Mouse (Mus musculus): ENCODE data around the gene Slc9a8. TPM values are rescaled to one million over a fixed set of nuclear protein-coding genes. Genes with fewer than 3 reads are reported as not detected.

The Slc9a8 gene
- polyA plus RNA-seq, 1 experiment, result 75.4 TPM

DNA sequence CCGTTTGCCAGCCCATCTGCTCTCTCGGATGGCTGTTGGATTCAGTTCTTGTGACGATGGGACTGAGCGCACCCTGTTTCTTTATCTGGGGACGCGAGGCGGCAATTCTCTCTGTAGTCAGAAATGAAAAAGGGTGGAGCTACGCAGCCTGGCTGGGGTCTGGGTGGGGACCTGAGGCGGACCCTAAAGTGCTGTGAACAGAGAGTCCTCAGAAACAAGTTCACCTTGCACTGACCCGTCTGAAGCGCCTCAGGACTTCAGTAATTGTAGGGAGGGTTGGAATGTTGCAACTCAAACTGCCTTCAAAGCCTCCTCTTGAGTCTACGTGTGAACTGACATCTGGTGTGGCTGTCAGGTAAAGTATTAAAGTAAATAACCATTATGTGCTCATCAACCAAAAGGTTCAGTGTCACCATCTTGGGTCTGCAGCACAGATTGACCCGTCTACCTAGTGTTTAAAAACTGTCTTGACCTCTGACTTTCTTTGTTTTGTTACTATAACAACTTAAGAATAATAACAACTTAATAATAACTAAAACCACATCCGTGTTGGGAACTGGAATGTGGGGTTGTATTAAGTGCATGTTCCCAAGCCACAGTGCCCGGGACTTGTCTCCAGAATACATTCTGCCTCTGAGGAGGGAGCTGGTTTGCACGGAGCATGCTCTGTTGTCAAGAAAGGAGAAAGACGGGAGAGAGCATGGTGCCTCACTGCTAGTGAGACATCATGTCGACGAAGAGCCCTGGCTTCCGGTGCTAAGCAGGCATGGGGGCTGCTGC, 16.2 kb upstream of the Slc9a8 start:
- 90% methylated on average over 20 of the region's 20 CpGs for WGBS
- no peak for TF ChIP-seq CTCF (IDR thresholded peaks at IDR 0.05; ENCODE audit: borderline replicate concordance, control insufficient read depth, extremely low read depth, insufficient read depth, low read length, poor library complexity)
- no peak for TF ChIP-seq POLR2A (IDR thresholded peaks at IDR 0.05; ENCODE audit: control insufficient read depth, extremely low read depth, insufficient read depth, low read length, poor library complexity)
- H3K27ac ChIP-seq (ENCODE audit: control insufficient read depth, insufficient read depth, low read length), result no peak overlapping the region
- H3K4me3 ChIP-seq (ENCODE audit: control insufficient read depth, insufficient read depth, low read length), result no peak overlapping the region
- H3K4me1 ChIP-seq (replicated peaks; ENCODE audit: control insufficient read depth, insufficient read depth, low read length), result no peaks in the 10 kb centered on the region
- no peak for DNase-seq
- no peaks in the 10 kb centered on the region for H3K27me3 ChIP-seq (ENCODE audit: control insufficient read depth, insufficient read depth, low read length)
- no peaks in the 10 kb centered on the region for H3K36me3 ChIP-seq (ENCODE audit: control insufficient read depth, insufficient read depth, low read length)

GRCm38 (mm10) chr2:167407296-167407929, 14.1 kb upstream of the Slc9a8 start:
- Histone ChIP-seq H3K36me3 (ENCODE audit: control insufficient read depth, insufficient read depth, low read length) (no peaks in the 10 kb centered on the region), H3K4me3 (ENCODE audit: control insufficient read depth, insufficient read depth, low read length) (no peak overlapping the region), H3K27ac (ENCODE audit: control insufficient read depth, insufficient read depth, low read length) (no peak overlapping the region), H3K27me3 (ENCODE audit: control insufficient read depth, insufficient read depth, low read length) (no peaks in the 10 kb centered on the region), H3K4me1 (replicated peaks; ENCODE audit: control insufficient read depth, insufficient read depth, low read length) (no peaks in the 10 kb centered on the region)
- no peak for DNase-seq
- TF ChIP-seq CTCF (IDR thresholded peaks at IDR 0.05; ENCODE audit: borderline replicate concordance, control insufficient read depth, extremely low read depth, insufficient read depth, low read length, poor library complexity), result no peak
- no peak for TF ChIP-seq POLR2A (IDR thresholded peaks at IDR 0.05; ENCODE audit: control insufficient read depth, extremely low read depth, insufficient read depth, low read length, poor library complexity)
- 93% methylated on average over 16 of the region's 16 CpGs for WGBS

DNA sequence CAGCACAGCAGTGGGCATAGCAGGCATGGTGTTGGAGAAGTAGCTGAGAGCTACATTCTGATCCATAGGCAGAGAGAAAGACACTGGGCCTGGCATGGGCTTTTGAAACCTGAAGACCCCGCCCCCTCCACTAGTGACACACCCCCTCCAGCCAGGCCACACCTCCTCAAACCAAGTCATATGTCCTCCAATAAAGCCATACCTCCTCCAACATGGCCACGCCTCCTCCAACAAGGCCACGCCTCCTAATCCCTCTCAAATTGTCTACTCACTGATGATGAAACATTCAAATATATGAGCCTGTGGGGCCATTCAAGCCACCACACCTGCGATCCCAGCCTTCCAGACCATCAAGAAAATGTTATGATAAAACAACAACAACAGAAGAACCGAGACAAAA, 7.1 kb upstream of the Slc9a8 start:
- H3K4me3 ChIP-seq (ENCODE audit: control insufficient read depth, insufficient read depth, low read length), result no peak overlapping the region
- WGBS, result 98% methylated on average over 5 of the region's 5 CpGs
- no peak for DNase-seq
- TF ChIP-seq CTCF (IDR thresholded peaks at IDR 0.05; ENCODE audit: borderline replicate concordance, control insufficient read depth, extremely low read depth, insufficient read depth, low read length, poor library complexity) (no peak), POLR2A (IDR thresholded peaks at IDR 0.05; ENCODE audit: control insufficient read depth, extremely low read depth, insufficient read depth, low read length, poor library complexity) (no peak)
- no peaks in the 10 kb centered on the region for H3K4me1 ChIP-seq (replicated peaks; ENCODE audit: control insufficient read depth, insufficient read depth, low read length)
- no peaks in the 10 kb centered on the region for H3K36me3 ChIP-seq (ENCODE audit: control insufficient read depth, insufficient read depth, low read length)
- no peak overlapping the region for H3K27ac ChIP-seq (ENCODE audit: control insufficient read depth, insufficient read depth, low read length)
- no peaks in the 10 kb centered on the region for H3K27me3 ChIP-seq (ENCODE audit: control insufficient read depth, insufficient read depth, low read length)

GRCm38 (mm10) chr2:167415970-167416563, 5.4 kb upstream of the Slc9a8 start:
- Histone ChIP-seq H3K27ac (ENCODE audit: control insufficient read depth, insufficient read depth, low read length) (no peak overlapping the region), H3K27me3 (ENCODE audit: control insufficient read depth, insufficient read depth, low read length) (no peaks in the 10 kb centered on the region), H3K36me3 (ENCODE audit: control insufficient read depth, insufficient read depth, low read length) (no peaks in the 10 kb centered on the region), H3K4me3 (ENCODE audit: control insufficient read depth, insufficient read depth, low read length) (no peak overlapping the region), H3K4me1 (replicated peaks; ENCODE audit: control insufficient read depth, insufficient read depth, low read length) (peaks cover 5% of the 10 kb centered on the region)
- WGBS, result 92% methylated on average over 9 of the region's 9 CpGs
- TF ChIP-seq CTCF (IDR thresholded peaks at IDR 0.05; ENCODE audit: borderline replicate concordance, control insufficient read depth, extremely low read depth, insufficient read depth, low read length, poor library complexity) (no peak), POLR2A (IDR thresholded peaks at IDR 0.05; ENCODE audit: control insufficient read depth, extremely low read depth, insufficient read depth, low read length, poor library complexity) (no peak)
- DNase-seq, result no peak

DNA sequence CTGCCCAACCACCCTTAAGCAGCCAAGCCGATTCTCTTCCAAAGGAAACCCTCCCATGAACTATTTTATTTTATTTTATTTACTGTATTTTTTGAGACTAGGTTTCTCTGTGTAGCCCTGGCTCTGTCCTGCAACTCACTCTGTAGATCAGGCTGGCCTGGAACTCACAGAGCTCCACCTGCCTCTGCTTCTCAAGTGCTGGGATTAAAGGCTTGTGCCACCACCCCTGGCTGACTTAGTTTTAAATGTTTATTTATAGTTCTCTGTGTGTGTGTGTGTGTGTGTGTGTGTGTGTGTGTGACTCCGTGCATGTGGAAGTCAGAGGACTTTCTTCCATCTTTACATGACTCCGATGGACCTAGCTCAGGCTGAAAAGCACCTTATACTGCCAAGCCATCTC, 4.5 kb upstream of the Slc9a8 start:
- 94% methylated on average over 3 of the region's 3 CpGs for WGBS

DNA sequence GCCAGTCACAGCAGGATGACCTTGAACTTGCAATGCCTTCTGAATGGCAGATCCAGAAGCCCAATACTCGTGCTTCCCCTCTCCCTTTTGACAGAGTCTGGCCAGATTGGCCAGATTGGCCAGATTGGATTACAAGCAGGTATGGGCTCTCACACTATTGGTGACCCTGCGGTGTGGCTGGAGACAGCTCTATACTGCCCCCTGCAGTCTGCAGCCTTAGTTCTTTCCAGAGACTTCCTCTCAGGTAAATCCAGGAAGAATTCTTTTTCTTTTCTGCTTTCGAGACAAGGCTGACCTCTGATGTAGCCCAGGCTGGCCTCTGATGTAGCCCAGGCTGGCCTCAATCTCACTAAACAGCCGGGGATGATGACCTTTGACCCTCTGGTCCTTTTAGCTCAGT, 3.8 kb upstream of the Slc9a8 start:
- Histone ChIP-seq H3K4me1 (replicated peaks; ENCODE audit: control insufficient read depth, insufficient read depth, low read length) (peaks cover 5% of the 10 kb centered on the region), H3K4me3 (ENCODE audit: control insufficient read depth, insufficient read depth, low read length) (no peak overlapping the region), H3K36me3 (ENCODE audit: control insufficient read depth, insufficient read depth, low read length) (no peaks in the 10 kb centered on the region), H3K27ac (ENCODE audit: control insufficient read depth, insufficient read depth, low read length) (no peak overlapping the region), H3K27me3 (ENCODE audit: control insufficient read depth, insufficient read depth, low read length) (no peaks in the 10 kb centered on the region)
- 36% methylated on average over 4 of the region's 4 CpGs for WGBS
- TF ChIP-seq CTCF (IDR thresholded peaks at IDR 0.05; ENCODE audit: borderline replicate concordance, control insufficient read depth, extremely low read depth, insufficient read depth, low read length, poor library complexity), result no peak; the same call in 1 of the 2 replicates
- TF ChIP-seq POLR2A (IDR thresholded peaks at IDR 0.05; ENCODE audit: control insufficient read depth, extremely low read depth, insufficient read depth, low read length, poor library complexity), result no peak
- peak; percentile 59 for DNase-seq

More for the DNA sequence above, 4.5 kb upstream of the Slc9a8 start:
- peaks cover 5% of the 10 kb centered on the region for H3K4me1 ChIP-seq (replicated peaks; ENCODE audit: control insufficient read depth, insufficient read depth, low read length)
- H3K27me3 ChIP-seq (ENCODE audit: control insufficient read depth, insufficient read depth, low read length), result no peaks in the 10 kb centered on the region
- DNase-seq, result no peak
- H3K36me3 ChIP-seq (ENCODE audit: control insufficient read depth, insufficient read depth, low read length), result no peaks in the 10 kb centered on the region
- H3K27ac ChIP-seq (ENCODE audit: control insufficient read depth, insufficient read depth, low read length), result no peak overlapping the region
- no peak overlapping the region for H3K4me3 ChIP-seq (ENCODE audit: control insufficient read depth, insufficient read depth, low read length)
- no peak for TF ChIP-seq CTCF (IDR thresholded peaks at IDR 0.05; ENCODE audit: borderline replicate concordance, control insufficient read depth, extremely low read depth, insufficient read depth, low read length, poor library complexity)
- TF ChIP-seq POLR2A (IDR thresholded peaks at IDR 0.05; ENCODE audit: control insufficient read depth, extremely low read depth, insufficient read depth, low read length, poor library complexity), result no peak
